Mouse (Mus musculus): ENCODE data around the gene Palm2.

The Palm2 gene

GRCm38 (mm10) chr4:57624819-57625218, 190.8 kb downstream of the Palm2 start:
- DNase-seq, result no peak

DNA sequence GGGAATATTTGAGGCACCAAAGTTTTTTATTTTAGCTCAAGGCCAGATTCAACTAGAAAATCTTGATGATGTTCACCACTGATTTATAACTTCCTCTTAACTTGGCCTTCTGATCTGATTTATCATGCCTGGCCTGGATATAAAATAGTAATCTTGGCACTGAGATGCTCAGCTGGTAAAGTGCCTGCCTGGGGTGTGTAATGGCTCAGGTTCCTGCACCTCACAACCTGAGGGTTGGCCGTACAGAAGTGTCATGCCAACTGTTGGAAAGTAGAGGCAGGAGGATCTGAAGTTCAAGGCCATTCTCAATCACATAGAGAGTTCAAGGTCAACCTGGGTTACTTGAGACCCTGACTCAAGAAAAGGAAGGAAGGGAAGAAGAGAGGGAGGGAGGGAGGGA, 191.3 kb downstream of the Palm2 start:
- DNase-seq, result no peak

- no peak for DNase-seq
Observed at GRCm38 (mm10) chr4:57625756-57626155, 191.7 kb downstream of the Palm2 start.

GRCm38 (mm10) chr4:57626921-57627320, 192.9 kb downstream of the Palm2 start:
- no peak for DNase-seq

DNA sequence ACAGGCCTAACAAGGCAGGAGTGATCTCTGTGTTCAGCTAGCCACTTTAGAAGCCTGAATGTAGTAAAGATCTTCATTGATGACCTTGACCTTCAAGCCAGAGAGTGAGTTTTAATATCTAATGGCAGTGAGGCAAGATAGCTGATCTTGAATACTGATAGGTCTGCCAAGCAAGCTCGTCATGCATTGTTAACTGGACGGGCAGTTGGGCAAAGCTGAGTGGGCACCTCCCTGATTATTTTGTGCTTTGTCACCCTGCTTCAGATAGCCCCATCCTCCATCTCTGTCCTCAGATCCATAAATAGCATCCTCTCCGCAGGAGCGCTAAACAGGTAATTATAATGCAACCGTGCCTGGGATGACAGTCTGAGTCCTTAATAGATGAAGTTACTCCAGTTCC, 198.3 kb downstream of the Palm2 start:
- no peak for DNase-seq

- no peak for DNase-seq
Observed at GRCm38 (mm10) chr4:57633052-57633451, 199.0 kb downstream of the Palm2 start.

- DNase-seq, result no peak
Observed at GRCm38 (mm10) chr4:57634956-57635355, 200.9 kb downstream of the Palm2 start.

GRCm38 (mm10) chr4:57636782-57637482, 202.9 kb downstream of the Palm2 start:
- DNase-seq, result no peak

- DNase-seq, result peak; percentile 35
Observed at GRCm38 (mm10) chr4:57637636-57638386, 203.8 kb downstream of the Palm2 start.

GRCm38 (mm10) chr4:57638941-57639340, 204.9 kb downstream of the Palm2 start:
- no peak for DNase-seq

DNA sequence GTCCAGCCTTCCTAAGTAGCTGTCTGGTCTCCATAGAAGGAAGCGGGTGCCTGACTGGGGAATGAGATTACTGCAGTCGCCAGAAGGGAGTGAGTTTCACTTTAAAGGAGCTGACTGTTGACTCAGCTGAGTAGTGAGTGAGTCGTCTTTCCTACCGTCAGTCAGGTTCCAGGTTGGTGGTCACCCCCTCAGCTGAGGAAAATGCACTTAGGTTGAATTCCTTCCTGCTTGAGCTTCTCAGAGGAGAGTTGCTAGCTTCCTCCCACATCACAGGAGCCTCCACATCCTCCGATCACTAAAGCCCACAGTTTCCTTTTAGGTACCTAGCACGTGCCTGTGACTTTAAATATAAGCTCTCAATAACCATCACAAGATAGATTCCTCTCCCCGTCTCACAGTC, 206.2 kb downstream of the Palm2 start:
- peak; percentile 39 for DNase-seq

GRCm38 (mm10) chr4:57640971-57641370, 206.9 kb downstream of the Palm2 start:
- DNase-seq, result no peak

DNA sequence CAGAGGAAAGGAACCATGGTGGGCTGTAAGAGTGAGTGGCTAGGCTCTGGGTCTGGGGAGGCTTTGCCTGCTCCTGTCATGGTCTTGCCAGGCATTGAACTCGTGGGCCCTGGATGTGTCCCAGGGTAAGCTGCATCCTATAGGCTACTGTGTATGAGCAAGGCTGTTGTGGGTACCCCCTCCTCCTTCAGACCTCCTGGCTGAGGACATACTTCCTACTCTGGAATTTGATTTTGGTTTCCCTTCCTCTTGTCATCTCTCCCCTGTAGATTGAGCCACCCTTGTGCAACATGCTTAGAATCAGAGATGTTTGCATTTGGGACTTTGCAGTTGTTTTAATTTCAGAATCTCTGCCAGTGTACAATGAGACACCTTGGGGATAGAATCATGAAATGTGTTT, 216.9 kb downstream of the Palm2 start:
- no peak for DNase-seq

GRCm38 (mm10) chr4:57651547-57651946, 217.5 kb downstream of the Palm2 start:
- no peak for DNase-seq

DNA sequence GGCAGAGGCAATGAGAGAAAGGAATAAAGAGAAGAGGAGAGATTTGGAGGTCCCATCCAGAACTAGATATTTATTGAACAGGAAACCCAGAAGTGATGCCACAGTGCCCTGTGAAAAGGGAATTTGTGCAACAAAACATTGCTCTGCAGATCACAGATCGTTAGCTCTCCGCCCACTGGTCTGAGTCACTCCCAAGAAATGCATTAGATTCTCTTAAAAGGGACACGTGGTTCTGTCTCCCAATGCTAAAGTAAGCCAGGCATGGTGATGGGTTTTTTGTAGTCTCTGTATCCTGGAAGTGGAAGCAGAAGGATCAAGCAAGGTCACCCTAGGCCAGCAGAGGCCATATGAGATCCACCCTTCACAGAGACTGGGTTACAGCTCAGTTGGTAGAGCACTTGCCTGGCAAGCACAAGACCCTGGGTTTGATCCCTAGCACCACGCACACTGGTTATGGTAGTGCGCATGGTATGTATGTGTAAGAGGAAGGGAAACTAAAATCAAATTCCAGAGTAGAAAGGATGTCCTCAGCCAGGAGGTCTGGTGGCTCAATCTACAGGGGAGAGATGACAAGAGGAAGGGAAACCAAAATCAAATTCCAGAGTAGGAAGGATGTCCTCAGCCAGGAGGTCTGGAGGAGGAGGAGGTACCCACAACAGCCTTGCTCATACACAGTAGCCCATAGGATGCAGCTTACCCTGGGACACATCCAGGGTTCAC, 218.3 kb downstream of the Palm2 start:
- no peak for DNase-seq

- no peak for DNase-seq
Observed at GRCm38 (mm10) chr4:57655966-57656365, 221.9 kb downstream of the Palm2 start.

DNA sequence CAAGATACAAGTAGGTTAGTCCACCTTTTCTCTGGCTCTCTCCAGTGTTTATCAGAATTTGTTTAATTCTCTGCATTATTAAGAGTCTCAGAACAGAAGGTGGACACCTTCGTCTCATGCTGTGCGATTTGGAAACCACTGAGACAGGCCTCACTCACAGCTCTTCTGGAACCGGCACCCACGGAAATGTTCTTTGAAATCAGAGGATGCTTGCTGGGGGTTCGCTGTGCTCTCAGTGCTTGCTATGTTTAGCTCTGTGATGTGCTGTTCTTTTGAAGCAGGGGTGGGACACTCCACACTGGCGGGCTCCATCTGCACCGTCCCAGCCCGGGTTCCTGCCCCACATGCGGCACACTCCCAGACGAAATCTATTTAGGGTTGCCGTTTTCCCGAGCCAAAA, 222.3 kb downstream of the Palm2 start:
- peak; percentile 62 for DNase-seq

GRCm38 (mm10) chr4:57656861-57657260, 222.8 kb downstream of the Palm2 start:
- peak; percentile 37 for DNase-seq

- DNase-seq, result no peak
Observed at GRCm38 (mm10) chr4:57660470-57660869, 226.4 kb downstream of the Palm2 start.

DNA sequence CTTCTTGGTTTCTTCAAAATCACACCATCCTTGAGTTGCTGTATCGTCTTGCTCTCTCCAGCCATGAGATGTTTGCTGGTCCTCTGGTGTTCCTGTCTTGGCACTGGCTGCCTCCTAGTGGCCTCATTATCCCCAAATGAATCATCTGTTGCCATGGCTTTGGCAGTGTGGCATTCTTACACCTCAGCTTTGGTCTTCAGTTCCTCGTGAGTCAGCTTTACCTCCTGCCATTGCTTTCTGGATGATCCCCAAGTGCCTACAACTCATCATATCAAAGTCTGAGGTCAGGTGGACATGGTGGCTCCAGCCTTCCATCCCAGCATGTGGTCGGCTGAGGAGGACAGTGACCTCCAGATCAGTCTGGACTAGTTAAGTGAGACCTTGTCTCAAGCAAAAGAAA, 232.1 kb downstream of the Palm2 start:
- no peak for DNase-seq

GRCm38 (mm10) chr4:57670813-57671469, 236.9 kb downstream of the Palm2 start:
- DNase-seq, result no peak

GRCm38 (mm10) chr4:57672541-57672940, 238.5 kb downstream of the Palm2 start:
- no peak for DNase-seq
